Mouse (Mus musculus) brain, embryonic 14.5 days (tissue): ENCODE measurements around the gene Creg2.
"Not testable (repeated sequence)": the region's sequence is repeated elsewhere in the genome, so short reads cannot be mapped to it uniquely, and the experiment has no call there.

ENCODE experiments used
- CTCF ChIP-seq: fragments of 200-500 bp; IDR thresholded peaks from 2 replicates; pipeline ENCODE4 v1.5.1; 2012; ENCODE audit warnings: inconsistent platforms, mild to moderate bottlenecking, moderate library complexity, borderline replicate concordance; ENCODE audit not compliant: insufficient read depth, insufficient read length; ENCODE audit errors: extremely low read depth
- POLR2A ChIP-seq: fragments of 200-500 bp; IDR thresholded peaks from 2 replicates; pipeline ENCODE4 v1.6.1; 2012; ENCODE audit warnings: mild to moderate bottlenecking, inconsistent platforms, borderline replicate concordance; ENCODE audit not compliant: poor library complexity, insufficient read depth, insufficient read length, severe bottlenecking; ENCODE audit errors: extremely low read depth

DNA sequence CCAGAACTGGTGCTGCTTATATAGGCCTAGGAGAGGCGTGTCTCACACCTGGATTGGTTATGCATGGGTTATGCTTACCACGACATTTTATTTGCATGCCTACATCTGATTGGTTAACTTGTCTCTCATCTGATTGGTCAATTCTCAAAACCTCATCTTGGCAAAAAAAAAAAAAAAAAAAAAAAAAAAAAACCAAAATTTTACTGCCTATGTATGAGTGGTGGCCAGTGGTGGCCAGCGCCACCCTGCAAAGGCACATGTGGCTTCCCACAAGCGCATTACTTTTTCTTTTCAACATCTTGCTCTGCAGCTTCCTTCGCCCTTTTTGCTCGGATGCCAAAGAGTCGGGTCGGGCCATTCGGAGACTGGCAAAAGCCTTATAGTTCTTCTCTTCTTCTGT, 54.1 kb downstream of the Creg2 start:
- TF ChIP-seq CTCF, POLR2A: not testable (repeated sequence)
